Mouse (Mus musculus) neural tube, embryonic 11.5 days (tissue): ENCODE results near the gene Ncor1. TPM values are rescaled to one million over a fixed set of nuclear protein-coding genes. Genes with fewer than 3 reads are reported as not detected.

Source experiments
- ATAC-seq: fragments of 200-750 bp; cut with Nextera tagmentation; 2 replicates; pipeline ENCODE4 v1.8.0; 2017; ENCODE audit warnings: moderate number of reproducible peaks, mild to moderate bottlenecking, moderate TSS enrichment, moderate library complexity; ENCODE audit not compliant: insufficient read depth, low FRiP score, low TSS enrichment
- DNase-seq: peaks from one replicate; pipeline ENCODE4 v3.0.0-alpha.2; 2015; ENCODE audit warnings: low spot score
- H3K27ac ChIP-seq: fragments of 300-500 bp; sonication (generic); 2 replicates; pipeline ENCODE4 v1.5.1; 2014; ENCODE audit warnings: low read depth, mild to moderate bottlenecking, low read length
- H3K27me3 ChIP-seq: fragments of 300-500 bp; sonication (generic); 2 replicates; pipeline ENCODE4 v1.6.1; 2014; ENCODE audit warnings: mild to moderate bottlenecking, low read length, mixed read lengths; ENCODE audit not compliant: control insufficient read depth, insufficient read depth
- H3K36me3 ChIP-seq: fragments of 300-500 bp; sonication (generic); 2 replicates; pipeline ENCODE4 v1.6.1; 2014; ENCODE audit warnings: mild to moderate bottlenecking, low read length, moderate library complexity, mixed read lengths; ENCODE audit not compliant: control insufficient read depth, insufficient read depth
- H3K4me1 ChIP-seq: fragments of 300-500 bp; sonication (generic); 2 replicates; pipeline ENCODE4 v1.6.1; 2014; ENCODE audit warnings: low read length, mixed read lengths; ENCODE audit not compliant: control insufficient read depth, insufficient read depth
- H3K4me2 ChIP-seq: fragments of 300-500 bp; sonication (generic); 2 replicates; pipeline ENCODE4 v1.6.1; 2014; ENCODE audit warnings: low read depth, mild to moderate bottlenecking, moderate library complexity
- H3K4me3 ChIP-seq: fragments of 300-500 bp; sonication (generic); 2 replicates; pipeline ENCODE4 v1.5.1; 2014; ENCODE audit warnings: low read depth, low read length
- H3K9ac ChIP-seq: fragments of 300-500 bp; sonication (generic); 2 replicates; pipeline ENCODE4 v1.6.1; 2014; ENCODE audit warnings: mild to moderate bottlenecking, low read length
- H3K9me3 ChIP-seq: fragments of 300-500 bp; sonication (generic); 2 replicates; pipeline ENCODE4 v1.6.1; 2016; ENCODE audit warnings: low read length; ENCODE audit not compliant: control insufficient read depth
- WGBS: fragments of 180-500 bp; shearing (Covaris S2); extraction: QIAGEN DNeasy Blood & Tissue Kit; methylation state at CpG from one replicate; pipeline ENCODE4 v1.1.7; 2014; 5-methylcytosine and 5-hydroxymethylcytosine counted together
- polyA plus RNA-seq: library from polyadenylated mRNA; unstranded; fragments of >200 nt; fragmentation: Nextera tagmentation; extraction: Ambion mirVana; gene quantifications from 2 replicates; pipeline ENCODE4 v1.2.1, GENCODE M21; 2014

Ncor1 gene
- polyA plus RNA-seq, 1 experiment from 2014 or later: 176 TPM

GRCm38 (mm10) chr11:62366879-62367278 is 91.5 kb downstream of the Ncor1 start:
- WGBS: 93% methylated on average over 6 of the region's 6 CpGs
- no peak overlapping the region for H3K9ac ChIP-seq
- H3K4me1 ChIP-seq: no peaks in the 10 kb centered on the region
- H3K4me2 ChIP-seq: no peak overlapping the region
- DNase-seq: no peak
- H3K27ac ChIP-seq: no peak overlapping the region
- H3K27me3 ChIP-seq: no peaks in the 10 kb centered on the region
- H3K9me3 ChIP-seq: no peaks in the 10 kb centered on the region
- no peak for ATAC-seq
- H3K4me3 ChIP-seq: no peak overlapping the region
- H3K36me3 ChIP-seq: peaks cover 2% of the 10 kb centered on the region; the same call in 1 of the 2 replicates

- WGBS: 91% methylated on average over 2 of the region's 2 CpGs
- no peak for ATAC-seq
- peaks cover 1% of the 10 kb centered on the region; the same call in 1 of the 2 replicates for H3K36me3 ChIP-seq
These were observed 103.1 kb downstream of the Ncor1 start for GRCm38 (mm10) chr11:62355216-62355615.

GRCm38 (mm10) chr11:62351948-62352347 is 106.4 kb downstream of the Ncor1 start:
- Histone ChIP-seq H3K27ac (no peak overlapping the region), H3K4me2 (no peak overlapping the region), H3K4me3 (no peak overlapping the region), H3K9me3 (no peaks in the 10 kb centered on the region), H3K4me1 (no peaks in the 10 kb centered on the region), H3K36me3 (peaks cover 3% of the 10 kb centered on the region; the same call in 1 of the 2 replicates), H3K9ac (no peak overlapping the region), H3K27me3 (no peaks in the 10 kb centered on the region)
- ATAC-seq (no peak), DNase-seq (no peak)
- 81% methylated on average over 4 of the region's 4 CpGs for WGBS

More at GRCm38 (mm10) chr11:62355216-62355615, 103.1 kb downstream of the Ncor1 start:
- Histone ChIP-seq H3K4me1 (no peaks in the 10 kb centered on the region), H3K4me2 (no peak overlapping the region), H3K27me3 (no peaks in the 10 kb centered on the region), H3K9me3 (no peaks in the 10 kb centered on the region), H3K4me3 (no peak overlapping the region), H3K27ac (no peak overlapping the region), H3K9ac (no peak overlapping the region)
- DNase-seq: no peak

GRCm38 (mm10) chr11:62343002-62343401 is 115.3 kb downstream of the Ncor1 start:
- Histone ChIP-seq H3K9ac (no peak overlapping the region), H3K36me3 (peaks cover 10% of the 10 kb centered on the region), H3K4me3 (no peak overlapping the region), H3K27ac (no peak overlapping the region), H3K9me3 (no peaks in the 10 kb centered on the region), H3K4me1 (no peaks in the 10 kb centered on the region), H3K27me3 (no peaks in the 10 kb centered on the region), H3K4me2 (no peak overlapping the region)
- WGBS: 92% methylated on average over 13 of the region's 13 CpGs
- ATAC-seq: no peak
- DNase-seq: no peak

GRCm38 (mm10) chr11:62332228-62332627 is 126.1 kb downstream of the Ncor1 start:
- WGBS: 96% methylated on average over 4 of the region's 4 CpGs
- no peak for DNase-seq
- Histone ChIP-seq H3K9me3 (no peaks in the 10 kb centered on the region), H3K4me1 (no peaks in the 10 kb centered on the region), H3K4me3 (no peak overlapping the region), H3K4me2 (no peak overlapping the region), H3K9ac (no peak overlapping the region), H3K36me3 (peaks cover 16% of the 10 kb centered on the region), H3K27me3 (no peaks in the 10 kb centered on the region), H3K27ac (no peak overlapping the region)
- no peak for ATAC-seq

- Histone ChIP-seq H3K27me3 (no peaks in the 10 kb centered on the region), H3K4me3 (no peak overlapping the region), H3K4me2 (no peak overlapping the region), H3K4me1 (no peaks in the 10 kb centered on the region), H3K9ac (no peak overlapping the region), H3K9me3 (no peaks in the 10 kb centered on the region), H3K27ac (no peak overlapping the region), H3K36me3 (peaks cover 19% of the 10 kb centered on the region)
- 95% methylated on average over 5 of the region's 5 CpGs for WGBS
- DNase-seq: no peak
- ATAC-seq: no peak
These were observed 127.2 kb downstream of the Ncor1 start for GRCm38 (mm10) chr11:62331141-62331540.

GRCm38 (mm10) chr11:62323659-62324058 is 134.7 kb downstream of the Ncor1 start:
- ATAC-seq (no peak), DNase-seq (no peak)
- H3K4me1 ChIP-seq: no peaks in the 10 kb centered on the region
- no peak overlapping the region for H3K4me3 ChIP-seq
- H3K9me3 ChIP-seq: no peaks in the 10 kb centered on the region
- H3K27me3 ChIP-seq: no peaks in the 10 kb centered on the region
- H3K4me2 ChIP-seq: no peak overlapping the region
- no peak overlapping the region for H3K27ac ChIP-seq
- H3K9ac ChIP-seq: no peak overlapping the region
- WGBS: 87% methylated on average over 3 of the region's 3 CpGs
- H3K36me3 ChIP-seq: peaks cover 19% of the 10 kb centered on the region

GRCm38 (mm10) chr11:62320097-62320496 is 138.2 kb downstream of the Ncor1 start:
- WGBS: 93% methylated on average over 3 of the region's 3 CpGs
- no peak overlapping the region for H3K4me3 ChIP-seq

GRCm38 (mm10) chr11:62317746-62318145 is 140.6 kb downstream of the Ncor1 start:
- H3K4me2 ChIP-seq: no peak overlapping the region
- no peaks in the 10 kb centered on the region for H3K9me3 ChIP-seq
- DNase-seq: no peak
- H3K36me3 ChIP-seq: peaks cover 9% of the 10 kb centered on the region
- no peak overlapping the region for H3K9ac ChIP-seq
- H3K4me3 ChIP-seq: no peak overlapping the region
- no peak for ATAC-seq
- H3K27ac ChIP-seq: no peak overlapping the region
- no peaks in the 10 kb centered on the region for H3K4me1 ChIP-seq
- 90% methylated on average over 11 of the region's 11 CpGs for WGBS
- no peaks in the 10 kb centered on the region for H3K27me3 ChIP-seq

More at GRCm38 (mm10) chr11:62320097-62320496, 138.2 kb downstream of the Ncor1 start:
- no peak overlapping the region for H3K4me2 ChIP-seq
- H3K4me1 ChIP-seq: no peaks in the 10 kb centered on the region
- peaks cover 13% of the 10 kb centered on the region for H3K36me3 ChIP-seq
- H3K9me3 ChIP-seq: no peaks in the 10 kb centered on the region
- H3K27me3 ChIP-seq: no peaks in the 10 kb centered on the region
- H3K9ac ChIP-seq: no peak overlapping the region
- DNase-seq (no peak), ATAC-seq (no peak)
- H3K27ac ChIP-seq: no peak overlapping the region
